In genomic region chr4:145110736-145111135, GRCm38 (mm10) we compare ENCODE assay signal across 25 mouse cellular contexts.
DNase-seq lines count a peak whose midpoint lies in the region; ATAC-seq and TF ChIP-seq lines count a peak whose summit lies in the region.
"Had no signal": no experiment of that assay in that cellular context is flagged by ENCODE, and none has a peak within 500 bp of the region (broad histone marks: within the 10 kb centered on the region; RNA-seq: fewer than 3 reads in every experiment).

No protein-coding gene starts in this region.

- ATAC-seq in heart, embryonic 12.5 days (ENCODE audit: insufficient number of reproducible peaks, low FRiP score) = no peak
- ATAC-seq: activated CD4-positive, CD25-positive, alpha-beta regulatory T cell, adult 4 months; forebrain, embryonic 13.5 days; forebrain, embryonic 16.5 days; intestine, postnatal 0 days had no signal

- no peak overlapping the region for H3K4me3 ChIP-seq in gastrocnemius, adult 2 months
- no peak overlapping the region for H3K4me3 ChIP-seq in heart, embryonic 12.5 days
- H3K4me3 ChIP-seq: forebrain, embryonic 10.5 days; forebrain, embryonic 13.5 days; heart, adult 2 months; heart, embryonic 15.5 days; hindbrain, embryonic 15.5 days had no signal

- peaks cover 91% of the 10 kb centered on the region for H3K36me3 ChIP-seq in heart, embryonic 12.5 days

- H3K9me3 ChIP-seq in heart, embryonic 12.5 days (replicated peaks) = no peaks in the 10 kb centered on the region
- H3K9me3 ChIP-seq: forebrain, embryonic 10.5 days; forebrain, embryonic 13.5 days; heart, embryonic 15.5 days; hindbrain, embryonic 15.5 days had no signal

- H3K4me2 ChIP-seq in heart, embryonic 12.5 days = no peak overlapping the region
- H3K4me2 ChIP-seq: forebrain, embryonic 13.5 days; heart, embryonic 11.5 days; heart, embryonic 15.5 days; hindbrain, embryonic 15.5 days had no signal

- intact Hi-C loops in gastrocnemius, adult 2 months (cut with DNase I) = no loop called here

- DNase-seq in adrenal gland, adult (ENCODE audit: inconsistent age in 2 of 2, low spot score in 1 of 2) = peak; percentile 23 to 64
- no peak for DNase-seq in adrenal gland, adult 8-10 months
- DNase-seq in gastrocnemius, adult 2 months = no peak
- no peak for DNase-seq in gastrocnemius, adult 8-10 months (ENCODE audit: low spot score in 2 of 2)
- peak; percentile 25 to 54 for DNase-seq in adrenal gland, postnatal 36 days
- DNase-seq in heart, adult 11 months = no peak
- DNase-seq: cerebellum, adult 11-12 months; cerebellum, adult 8-10 months; cerebellum, postnatal 10 days; cerebellum, postnatal 36 days; embryo, embryonic 11 days; gastrocnemius, postnatal 25 days; heart, adult 2 months; heart, postnatal 10 days; heart, postnatal 36 days; kidney, adult 2 months had no signal

- peak overlapping the region; percentile 43 for H3K27ac ChIP-seq in gastrocnemius, adult 2 months
- H3K27ac ChIP-seq in heart, embryonic 12.5 days (ENCODE audit: poor library complexity, severe bottlenecking) = no peak overlapping the region
- H3K27ac ChIP-seq: forebrain, embryonic 10.5 days; forebrain, embryonic 13.5 days; heart, adult 2 months; heart, embryonic 15.5 days; hindbrain, embryonic 15.5 days had no signal

- no peaks in the 10 kb centered on the region for H3K4me1 ChIP-seq in heart, embryonic 12.5 days (replicated peaks)
- H3K4me1 ChIP-seq: forebrain, embryonic 13.5 days; heart, embryonic 15.5 days; hindbrain, embryonic 15.5 days had no signal

- H3K9ac ChIP-seq in heart, embryonic 12.5 days = no peak overlapping the region
- H3K9ac ChIP-seq: forebrain, embryonic 13.5 days; heart, embryonic 15.5 days; hindbrain, embryonic 15.5 days had no signal

- no peaks in the 10 kb centered on the region for H3K27me3 ChIP-seq in heart, embryonic 12.5 days (replicated peaks)
- H3K27me3 ChIP-seq: forebrain, embryonic 13.5 days; heart, embryonic 15.5 days; hindbrain, embryonic 15.5 days had no signal

- TF ChIP-seq CTCF in gastrocnemius, adult 2 months (IDR thresholded peaks at IDR 0.05) = no peak

- 81% methylated on average over 6 of the region's 6 CpGs for WGBS in heart, embryonic 12.5 days

Comparison
In these comparisons a context has a peak if more than half of its experiments do, and no peak if none do; other contexts are left out.
1. DNase-seq: peak in adrenal gland, adult (2 of 2) and adrenal gland, postnatal 36 days (2 of 2); none in adrenal gland, adult 8-10 months (single experiment), gastrocnemius, adult 2 months (single experiment), gastrocnemius, adult 8-10 months (0 of 2) and heart, adult 11 months (single experiment).